Mouse (Mus musculus) liver, embryonic 14.5 days (tissue): ENCODE measurements around the gene Mrps23.

Experiments used
- CTCF ChIP-seq: IDR thresholded peaks from 2 replicates; pipeline ENCODE4 v1.5.1; 2016; ENCODE audit warnings: antibody characterized with exemption, low read depth, control low read depth
- EP300 ChIP-seq: IDR thresholded peaks from 2 replicates; pipeline ENCODE4 v1.6.1; 2016; ENCODE audit warnings: antibody characterized with exemption, low read depth

GRCm38 (mm10) chr11:88162740-88163139 lies 41.4 kb upstream of the Mrps23 start:
- TF ChIP-seq CTCF (no peak), EP300 (no peak)
